Mouse (Mus musculus) heart, postnatal 0 days (tissue): ENCODE data around the gene Ephb4. TPM values are rescaled to one million over a fixed set of nuclear protein-coding genes. Genes with fewer than 3 reads are reported as not detected.

Source experiments
- ATAC-seq: fragments of 200-750 bp; cut with Nextera tagmentation; 2 replicates; pipeline ENCODE4 v1.8.0; 2017; ENCODE audit warnings: low read depth, moderate number of reproducible peaks, moderate library complexity; ENCODE audit not compliant: insufficient read depth
- DNase-seq: peaks from one replicate; pipeline ENCODE4 v3.0.0-alpha.2; 2016; ENCODE audit warnings: low spot score
- H3K27ac ChIP-seq: fragments of 300-500 bp; sonication (generic); 2 replicates; pipeline ENCODE4 v1.5.1; 2014; ENCODE audit warnings: low read depth, mild to moderate bottlenecking
- H3K27me3 ChIP-seq: fragments of 300-500 bp; sonication (generic); 2 replicates; pipeline ENCODE4 v1.6.1; 2014; ENCODE audit warnings: low read length, mixed read lengths; ENCODE audit not compliant: control insufficient read depth, insufficient read depth
- H3K36me3 ChIP-seq: fragments of 300-500 bp; sonication (generic); replicated peaks from 2 replicates; pipeline ENCODE4 v1.6.1; 2014; ENCODE audit warnings: low read length, mixed read lengths; ENCODE audit not compliant: control insufficient read depth, insufficient read depth
- H3K4me1 ChIP-seq: fragments of 300-500 bp; sonication (generic); 2 replicates; pipeline ENCODE4 v1.6.1; 2014; ENCODE audit warnings: antibody characterized with exemption; ENCODE audit not compliant: control insufficient read depth, insufficient read depth
- H3K4me2 ChIP-seq: fragments of 300-500 bp; sonication (generic); 2 replicates; pipeline ENCODE4 v1.6.1; 2014; ENCODE audit warnings: low read depth, mild to moderate bottlenecking, low read length, moderate library complexity
- H3K4me3 ChIP-seq: fragments of 300-500 bp; sonication (generic); 2 replicates; pipeline ENCODE4 v1.5.1; 2014; ENCODE audit warnings: low read depth, low read length
- H3K9ac ChIP-seq: fragments of 300-500 bp; sonication (generic); replicated peaks from 2 replicates; pipeline ENCODE4 v1.6.1; 2014; ENCODE audit warnings: low read depth, low read length, mixed read lengths
- H3K9me3 ChIP-seq: fragments of 300-500 bp; sonication (generic); replicated peaks from 2 replicates; pipeline ENCODE4 v1.6.1; 2016; ENCODE audit warnings: low read length; ENCODE audit not compliant: control insufficient read depth
- CTCF ChIP-seq: IDR thresholded peaks from 2 replicates; pipeline ENCODE4 v1.5.1; 2016; ENCODE audit warnings: antibody characterized with exemption, control low read depth, low read depth
- EP300 ChIP-seq: IDR thresholded peaks from 2 replicates; pipeline ENCODE4 v1.6.1; 2016; ENCODE audit warnings: antibody characterized with exemption, low read depth
- WGBS: fragments of 180-500 bp; shearing (Covaris S2); extraction: QIAGEN DNeasy Blood & Tissue Kit; methylation state at CpG from one replicate; pipeline ENCODE4 v1.1.7; 2014; 5-methylcytosine and 5-hydroxymethylcytosine counted together
- polyA plus RNA-seq: library from polyadenylated mRNA; unstranded; fragments of >200 nt; fragmentation: Nextera tagmentation; extraction: Ambion mirVana; gene quantifications from 2 replicates; pipeline ENCODE4 v1.2.1, GENCODE M21; 2015
- total RNA-seq: library from RNA; depleted of rRNA; stranded (reverse); fragments of >200 nt; gene quantifications from 2 replicates; pipeline ENCODE4 v1.2.3, GENCODE M21; 2014; ENCODE audit warnings: low replicate concordance

Gene Ephb4
- total and polyA plus RNA-seq, 2 experiments from 2014 or later = 23.1 to 99.2 TPM

DNA sequence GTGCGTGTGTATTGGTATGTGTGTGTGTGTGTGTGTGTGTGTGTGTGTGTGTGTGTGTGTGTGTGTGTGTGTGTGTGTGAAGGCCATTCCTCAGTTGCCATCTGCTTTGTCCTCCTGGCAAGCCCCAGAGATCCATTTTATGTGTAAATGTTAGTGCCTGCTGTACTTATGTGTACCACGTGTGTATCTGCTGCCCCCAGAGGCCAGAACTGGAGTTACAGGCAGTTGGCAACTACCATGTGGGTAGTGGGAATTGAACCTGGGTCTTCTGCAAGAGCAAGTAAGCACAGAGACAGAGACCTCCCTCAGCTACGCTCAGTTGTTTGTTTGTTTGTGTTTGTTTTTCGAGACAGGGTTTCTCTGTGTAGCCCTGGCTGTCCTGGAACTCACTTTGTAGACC, 31.2 kb downstream of the Ephb4 start:
- DNase-seq (no peak), ATAC-seq (no peak)
- no peak overlapping the region for H3K4me2 ChIP-seq
- peaks cover 7% of the 10 kb centered on the region; the same call in 1 of the 2 replicates for H3K4me1 ChIP-seq
- H3K36me3 ChIP-seq = no peaks in the 10 kb centered on the region
- WGBS = 47% methylated on average over 4 of the region's 4 CpGs
- no peak for TF ChIP-seq EP300
- TF ChIP-seq CTCF = peak; percentile 78
- H3K27ac ChIP-seq = no peak overlapping the region
- no peaks in the 10 kb centered on the region for H3K9me3 ChIP-seq
- no peak overlapping the region for H3K9ac ChIP-seq
- no peaks in the 10 kb centered on the region for H3K27me3 ChIP-seq
- H3K4me3 ChIP-seq = no peak overlapping the region

GRCm38 (mm10) chr5:137383441-137383840, 33.5 kb downstream of the Ephb4 start:
- no peaks in the 10 kb centered on the region for H3K4me1 ChIP-seq
- H3K4me3 ChIP-seq = no peak overlapping the region
- H3K9me3 ChIP-seq = no peaks in the 10 kb centered on the region
- WGBS = 73% methylated on average over 7 of the region's 7 CpGs
- H3K4me2 ChIP-seq = no peak overlapping the region
- ATAC-seq = no peak
- H3K36me3 ChIP-seq = no peaks in the 10 kb centered on the region
- no peak overlapping the region for H3K27ac ChIP-seq
- no peak overlapping the region for H3K9ac ChIP-seq
- H3K27me3 ChIP-seq = no peaks in the 10 kb centered on the region
- DNase-seq = no peak
- TF ChIP-seq EP300 (no peak), CTCF (no peak)

- Histone ChIP-seq H3K27ac (no peak overlapping the region), H3K4me3 (no peak overlapping the region), H3K36me3 (no peaks in the 10 kb centered on the region), H3K9ac (no peak overlapping the region), H3K27me3 (no peaks in the 10 kb centered on the region), H3K4me1 (no peaks in the 10 kb centered on the region), H3K9me3 (no peaks in the 10 kb centered on the region), H3K4me2 (no peak overlapping the region)
- 68% methylated on average over 7 of the region's 7 CpGs for WGBS
- TF ChIP-seq EP300 (no peak), CTCF (no peak)
- DNase-seq (no peak), ATAC-seq (no peak)
These were observed 36.8 kb downstream of the Ephb4 start for GRCm38 (mm10) chr5:137386712-137387111.

- WGBS = 74% methylated on average over 8 of the region's 8 CpGs
- DNase-seq = no peak
- Histone ChIP-seq H3K4me3 (no peak overlapping the region), H3K27me3 (no peaks in the 10 kb centered on the region; the same call in 1 of the 2 replicates), H3K9me3 (no peaks in the 10 kb centered on the region), H3K9ac (no peak overlapping the region), H3K4me2 (no peak overlapping the region), H3K36me3 (no peaks in the 10 kb centered on the region), H3K4me1 (no peaks in the 10 kb centered on the region), H3K27ac (no peak overlapping the region)
- no peak for ATAC-seq
- no peak for TF ChIP-seq CTCF
- TF ChIP-seq EP300 = no peak
These were observed 41.7 kb downstream of the Ephb4 start for GRCm38 (mm10) chr5:137391641-137392040.

- Histone ChIP-seq H3K4me2 (no peak overlapping the region), H3K4me3 (no peak overlapping the region), H3K36me3 (no peaks in the 10 kb centered on the region), H3K9me3 (no peaks in the 10 kb centered on the region), H3K4me1 (no peaks in the 10 kb centered on the region), H3K27ac (no peak overlapping the region), H3K9ac (no peak overlapping the region), H3K27me3 (no peaks in the 10 kb centered on the region; the same call in 1 of the 2 replicates)
- 29% methylated on average over 7 of the region's 7 CpGs for WGBS
- DNase-seq = no peak
- TF ChIP-seq CTCF = no peak
- no peak for TF ChIP-seq EP300
- no peak for ATAC-seq
These were observed 44.5 kb downstream of the Ephb4 start for GRCm38 (mm10) chr5:137394456-137394855.

DNA sequence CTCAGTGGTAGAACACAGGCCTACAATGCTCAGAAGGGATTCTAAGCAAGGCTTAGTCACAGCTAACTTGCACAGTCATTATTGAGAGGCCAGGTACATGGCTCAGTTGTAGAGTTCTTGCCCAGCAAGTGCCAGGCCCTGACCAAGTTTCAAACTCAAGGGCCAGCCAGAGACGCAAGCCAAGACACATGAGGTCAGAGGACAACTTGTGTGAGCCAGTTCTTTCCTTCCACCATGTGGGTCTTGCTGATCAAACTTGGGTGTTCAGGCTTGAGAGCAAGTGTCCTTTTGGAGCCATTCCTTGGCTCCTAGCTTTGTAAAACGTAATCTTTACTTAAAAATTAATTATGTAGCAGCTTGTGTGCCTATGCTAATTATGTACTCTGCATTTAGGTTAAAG, 54.2 kb downstream of the Ephb4 start:
- Histone ChIP-seq H3K4me1 (no peaks in the 10 kb centered on the region), H3K9ac (no peak overlapping the region)
- no peak for ATAC-seq

More for the DNA sequence above, 54.2 kb downstream of the Ephb4 start:
- Histone ChIP-seq H3K27ac (no peak overlapping the region), H3K4me2 (no peak overlapping the region), H3K36me3 (no peaks in the 10 kb centered on the region), H3K27me3 (no peaks in the 10 kb centered on the region), H3K9me3 (no peaks in the 10 kb centered on the region), H3K4me3 (no peak overlapping the region)
- TF ChIP-seq CTCF = no peak
- WGBS = 80% methylated on average over 2 of the region's 2 CpGs
- no peak for DNase-seq
